ENCODE assay signal across 17 mouse cellular contexts in genomic region chr10:77519191-77519590, GRCm38 (mm10). TPM values are rescaled to one million over a fixed set of nuclear protein-coding genes. Genes with fewer than 3 reads are reported as not detected.
DNase-seq lines count a peak whose midpoint lies in the region; ATAC-seq lines count a peak whose summit lies in the region.
"Had no signal": no experiment of that assay in that cellular context is flagged by ENCODE, and none has a peak within 500 bp of the region (broad histone marks: within the 10 kb centered on the region; RNA-seq: fewer than 3 reads in every experiment).

No protein-coding gene starts in this region.

- DNase-seq in CD4-positive, CD25-positive, alpha-beta regulatory T cell, adult 2 months (ENCODE audit: low read depth, low spot score) = peak; percentile 45
- peak; percentile 22 to 56 for DNase-seq in kidney, postnatal 36 days
- no peak for DNase-seq in kidney, postnatal 4 days
- peak; percentile 48 to 74 for DNase-seq in urinary bladder, adult 18-20 months (ENCODE audit: low spot score in 2 of 2)
- no peak for DNase-seq in urinary bladder, postnatal 10 days (ENCODE audit: low spot score)
- DNase-seq in ovary, adult 18-20 months (ENCODE audit: low spot score) = no peak
- DNase-seq: cerebellum, adult 8-10 months; cerebellum, postnatal 25 days; gastrocnemius, postnatal 14 days; heart, adult 11 months; kidney, adult 11 months; liver; right cerebral cortex, adult 18-20 months had no signal

- no peak for ATAC-seq in CD4-positive, CD25-positive, alpha-beta regulatory T cell, adult 4 months
- ATAC-seq in megakaryocyte, adult 5-6 weeks (ENCODE audit: poor library complexity, severe bottlenecking) = peak; percentile 39
- ATAC-seq: forebrain, embryonic 13.5 days; midbrain, embryonic 13.5 days had no signal

RNA-seq across cellular contexts. Expression of gene Fam207a, which starts 3.6 kb away (rescaled TPM):
- 10 to 100 TPM; 11.8 to 14.3 TPM for polyA plus RNA-seq in CD4-positive, CD25-positive, alpha-beta regulatory T cell, adult 4 months (2017; shearing (Covaris generic))
- 11.5 and 11.7 TPM in 2 replicates for total RNA-seq in megakaryocyte, adult 5-6 weeks (2015)
- 36.3 and 46.5 TPM in 2 replicates for total RNA-seq in megakaryocyte, adult 5-6 weeks (2017)

RNA-seq across cellular contexts. Expression of gene Itgb2, which starts 10.9 kb away (rescaled TPM):
- polyA plus RNA-seq in CD4-positive, CD25-positive, alpha-beta regulatory T cell, adult 4 months (2017; shearing (Covaris generic)) = 100 to 1,000 TPM; 449 to 774 TPM
- 342 TPM in 2 replicates for total RNA-seq in megakaryocyte, adult 5-6 weeks (2015)
- 400 and 419 TPM in 2 replicates for total RNA-seq in megakaryocyte, adult 5-6 weeks (2017)

Comparison
In these comparisons a context has a peak if more than half of its experiments do, and no peak if none do; other contexts are left out.
1. DNase-seq: peak in CD4-positive, CD25-positive, alpha-beta regulatory T cell, adult 2 months (single experiment), kidney, postnatal 36 days (2 of 2) and urinary bladder, adult 18-20 months (2 of 2); none in kidney, postnatal 4 days (0 of 2), urinary bladder, postnatal 10 days (single experiment) and ovary, adult 18-20 months (single experiment).